Mouse (Mus musculus) olfactory bulb, adult 2 months (tissue): ENCODE measurements around the gene Cdh16. TPM values are rescaled to one million over a fixed set of nuclear protein-coding genes. Genes with fewer than 3 reads are reported as not detected.

Experiments
- H3K27ac ChIP-seq: fragments of 200-500 bp; 2 replicates; pipeline ENCODE4 v1.5.1; 2012; ENCODE audit warnings: low read depth, low read length; ENCODE audit not compliant: insufficient read depth
- H3K4me1 ChIP-seq: fragments of 200-500 bp; 2 replicates; pipeline ENCODE4 v1.6.1; 2012; ENCODE audit warnings: low read length; ENCODE audit not compliant: control insufficient read depth, insufficient read depth
- H3K4me3 ChIP-seq: fragments of 200-500 bp; 2 replicates; pipeline ENCODE4 v1.5.1; 2012; ENCODE audit warnings: mild to moderate bottlenecking, low read depth, low read length, moderate library complexity; ENCODE audit not compliant: insufficient read depth
- CTCF ChIP-seq: fragments of 200-500 bp; IDR thresholded peaks from 2 replicates; pipeline ENCODE4 v1.5.1; 2012; ENCODE audit warnings: low read depth, mild to moderate bottlenecking, low read length, moderate library complexity; ENCODE audit not compliant: insufficient read depth
- POLR2A ChIP-seq: fragments of 200-500 bp; IDR thresholded peaks from 2 replicates; pipeline ENCODE4 v1.6.1; 2012; ENCODE audit warnings: mild to moderate bottlenecking, low read depth, low read length, moderate library complexity; ENCODE audit not compliant: insufficient read depth
- WGBS: fragments of 180-500 bp; shearing (Covaris S2); methylation state at CpG from one replicate; pipeline ENCODE4 v1.1.7; 2018; 5-methylcytosine and 5-hydroxymethylcytosine counted together
- polyA plus RNA-seq: library from polyadenylated mRNA; stranded (reverse); fragments of >200 nt; gene quantifications from 2 replicates; pipeline ENCODE4 v1.2.4, GENCODE M21; 2012; ENCODE audit warnings: low replicate concordance; ENCODE audit not compliant: missing spikeins, insufficient read depth, insufficient read length

Gene Cdh16
- polyA plus RNA-seq, 1 experiment: not detected

- H3K4me3 ChIP-seq: peak overlapping the region; percentile 55
- no peak overlapping the region for H3K27ac ChIP-seq
- TF ChIP-seq CTCF (peak; percentile 70), POLR2A (no peak)
- H3K4me1 ChIP-seq: no peaks in the 10 kb centered on the region
- WGBS: 4% methylated on average over 26 of the region's 26 CpGs
Measured at GRCm38 (mm10) chr8:104570436-104571343, 53.5 kb downstream of the Cdh16 start.

- 60% methylated on average over 1 of the region's 1 CpGs for WGBS
- no peaks in the 10 kb centered on the region for H3K4me1 ChIP-seq
- H3K4me3 ChIP-seq: no peak overlapping the region
- no peak overlapping the region for H3K27ac ChIP-seq
- no peak for TF ChIP-seq CTCF
- TF ChIP-seq POLR2A: no peak
Measured at GRCm38 (mm10) chr8:104569559-104569958, 54.6 kb downstream of the Cdh16 start.

- no peaks in the 10 kb centered on the region for H3K4me1 ChIP-seq
- no peak overlapping the region for H3K27ac ChIP-seq
- 88% methylated on average over 5 of the region's 5 CpGs for WGBS
- TF ChIP-seq CTCF: no peak
- TF ChIP-seq POLR2A: no peak
- no peak overlapping the region for H3K4me3 ChIP-seq
Measured at GRCm38 (mm10) chr8:104565457-104565798, 58.8 kb downstream of the Cdh16 start.

GRCm38 (mm10) chr8:104564633-104565456 is 59.4 kb downstream of the Cdh16 start:
- WGBS: 14% methylated on average over 22 of the region's 22 CpGs
- H3K4me3 ChIP-seq: no peak overlapping the region
- no peak for TF ChIP-seq POLR2A
- TF ChIP-seq CTCF: peak; percentile 56; the same call in 1 of the 2 replicates

GRCm38 (mm10) chr8:104560731-104561130 is 63.5 kb downstream of the Cdh16 start:
- H3K27ac ChIP-seq: no peak overlapping the region
- no peak overlapping the region for H3K4me3 ChIP-seq
- H3K4me1 ChIP-seq: no peaks in the 10 kb centered on the region
- TF ChIP-seq POLR2A (no peak), CTCF (no peak)

More at GRCm38 (mm10) chr8:104564633-104565456, 59.4 kb downstream of the Cdh16 start:
- H3K4me1 ChIP-seq: no peaks in the 10 kb centered on the region
- no peak overlapping the region for H3K27ac ChIP-seq

GRCm38 (mm10) chr8:104557226-104557625 is 67.0 kb downstream of the Cdh16 start:
- 92% methylated on average over 7 of the region's 7 CpGs for WGBS
- Histone ChIP-seq H3K4me1 (no peaks in the 10 kb centered on the region), H3K27ac (no peak overlapping the region), H3K4me3 (no peak overlapping the region)
- TF ChIP-seq CTCF (no peak), POLR2A (no peak)

- H3K4me1 ChIP-seq: no peaks in the 10 kb centered on the region
- H3K27ac ChIP-seq: no peak overlapping the region
- TF ChIP-seq CTCF: no peak
- no peak for TF ChIP-seq POLR2A
- WGBS: 84% methylated on average over 4 of the region's 4 CpGs
- no peak overlapping the region for H3K4me3 ChIP-seq
Measured at GRCm38 (mm10) chr8:104555191-104555590, 69.0 kb downstream of the Cdh16 start.

Other genes with a start within 250 kb of the Cdh16 start
- gene Cmtm4, start 228.6 kb downstream of the Cdh16 start, polyA plus RNA-seq: not detected in 2 replicates
- gene Dync1li2, start 181.3 kb downstream of the Cdh16 start, polyA plus RNA-seq: 65.6 TPM in 1 of 2 replicates, not detected in the other
- not detected in 2 replicates for gene Terb1, start 114.5 kb downstream of the Cdh16 start, polyA plus RNA-seq
- gene Nae1, start 89.8 kb downstream of the Cdh16 start, polyA plus RNA-seq: not detected in 2 replicates
- not detected in 2 replicates for gene Car7, start 89.7 kb downstream of the Cdh16 start, polyA plus RNA-seq
- gene Pdp2, start 32.9 kb downstream of the Cdh16 start, polyA plus RNA-seq: not detected in 2 replicates
- not detected in 2 replicates for gene Rrad, start 6.9 kb upstream of the Cdh16 start, polyA plus RNA-seq
- gene Ciao2b, start 17.6 kb upstream of the Cdh16 start, polyA plus RNA-seq: not detected in 2 replicates
- gene Ces2a, start 109.6 kb upstream of the Cdh16 start, polyA plus RNA-seq: not detected in 2 replicates
- not detected in 2 replicates for gene Ces2b, start 207.2 kb upstream of the Cdh16 start, polyA plus RNA-seq
- not detected in 2 replicates for gene Ces2c, start 222.7 kb upstream of the Cdh16 start, polyA plus RNA-seq